Mouse (Mus musculus) forebrain, embryonic 16.5 days (tissue): ENCODE measurements around the gene Nfasc. TPM values are rescaled to one million over a fixed set of nuclear protein-coding genes. Genes with fewer than 3 reads are reported as not detected.

ENCODE experiments used
- ATAC-seq: fragments of 200-750 bp; cut with Nextera tagmentation; 2 replicates; pipeline ENCODE4 v1.8.0; 2017; ENCODE audit warnings: mild to moderate bottlenecking, moderate library complexity
- H3K27ac ChIP-seq: fragments of 300-500 bp; sonication (generic); 2 replicates; pipeline ENCODE4 v1.5.1; 2014; ENCODE audit warnings: low read length, control low read depth
- H3K27me3 ChIP-seq: fragments of 300-500 bp; sonication (generic); replicated peaks from 2 replicates; pipeline ENCODE4 v1.6.1; 2014; ENCODE audit warnings: low read length; ENCODE audit not compliant: control insufficient read depth, insufficient read depth
- H3K36me3 ChIP-seq: fragments of 300-500 bp; sonication (generic); 2 replicates; pipeline ENCODE4 v1.6.1; 2014; ENCODE audit not compliant: control insufficient read depth, insufficient read depth
- H3K4me1 ChIP-seq: fragments of 300-500 bp; sonication (generic); replicated peaks from 2 replicates; pipeline ENCODE4 v1.6.1; 2014; ENCODE audit warnings: low read length; ENCODE audit not compliant: control insufficient read depth, insufficient read depth
- H3K4me2 ChIP-seq: fragments of 300-500 bp; sonication (generic); 2 replicates; pipeline ENCODE4 v1.6.1; 2014; ENCODE audit warnings: mild to moderate bottlenecking, low read length, control low read depth
- H3K4me3 ChIP-seq: fragments of 300-500 bp; sonication (generic); replicated peaks from 2 replicates; pipeline ENCODE4 v1.5.1; 2014; ENCODE audit warnings: mild to moderate bottlenecking, low read length, control low read depth
- H3K9ac ChIP-seq: fragments of 300-500 bp; sonication (generic); replicated peaks from 2 replicates; pipeline ENCODE4 v1.6.1; 2014; ENCODE audit warnings: low read depth, low read length, control low read depth
- H3K9me3 ChIP-seq: fragments of 300-500 bp; sonication (generic); 2 replicates; pipeline ENCODE4 v1.6.1; 2016; ENCODE audit warnings: low read length; ENCODE audit not compliant: control insufficient read depth
- WGBS: fragments of 180-500 bp; shearing (Covaris S2); extraction: QIAGEN DNeasy Blood & Tissue Kit; methylation state at CpG from one replicate; pipeline ENCODE4 v1.1.7; 2014; 5-methylcytosine and 5-hydroxymethylcytosine counted together
- polyA plus RNA-seq: library from polyadenylated mRNA; unstranded; fragments of >200 nt; fragmentation: Nextera tagmentation; extraction: Ambion mirVana; gene quantifications from 2 replicates; pipeline ENCODE4 v1.2.1, GENCODE M21; 2015

Gene Nfasc
- polyA plus RNA-seq, 1 experiment from 2014 or later, result 61.8 TPM

DNA sequence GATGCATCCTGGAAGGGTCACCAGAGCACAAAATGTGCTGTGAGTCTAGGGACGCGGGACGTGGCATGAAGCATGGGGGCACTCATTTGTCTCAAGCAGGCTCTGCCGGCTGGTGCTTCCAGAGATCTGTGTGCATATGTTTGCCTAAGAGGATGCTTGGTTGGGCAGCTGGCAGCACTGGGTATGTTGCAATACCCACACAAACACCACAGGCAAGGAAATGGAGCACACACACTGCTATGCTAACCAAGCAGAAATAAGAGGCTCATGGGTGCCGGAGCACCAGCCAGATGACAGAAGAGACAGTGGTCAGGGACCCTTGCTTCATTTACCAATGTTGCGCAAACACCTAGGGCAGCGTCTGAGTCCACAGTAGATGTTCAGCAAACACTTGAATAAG, 25.8 kb upstream of the Nfasc start:
- Histone ChIP-seq H3K36me3 (no peaks in the 10 kb centered on the region), H3K4me3 (no peak overlapping the region), H3K4me1 (peaks cover 26% of the 10 kb centered on the region), H3K4me2 (no peak overlapping the region), H3K9ac (no peak overlapping the region), H3K9me3 (no peaks in the 10 kb centered on the region), H3K27me3 (no peaks in the 10 kb centered on the region), H3K27ac (no peak overlapping the region)
- WGBS, result 90% methylated on average over 7 of the region's 7 CpGs
- no peak for ATAC-seq

DNA sequence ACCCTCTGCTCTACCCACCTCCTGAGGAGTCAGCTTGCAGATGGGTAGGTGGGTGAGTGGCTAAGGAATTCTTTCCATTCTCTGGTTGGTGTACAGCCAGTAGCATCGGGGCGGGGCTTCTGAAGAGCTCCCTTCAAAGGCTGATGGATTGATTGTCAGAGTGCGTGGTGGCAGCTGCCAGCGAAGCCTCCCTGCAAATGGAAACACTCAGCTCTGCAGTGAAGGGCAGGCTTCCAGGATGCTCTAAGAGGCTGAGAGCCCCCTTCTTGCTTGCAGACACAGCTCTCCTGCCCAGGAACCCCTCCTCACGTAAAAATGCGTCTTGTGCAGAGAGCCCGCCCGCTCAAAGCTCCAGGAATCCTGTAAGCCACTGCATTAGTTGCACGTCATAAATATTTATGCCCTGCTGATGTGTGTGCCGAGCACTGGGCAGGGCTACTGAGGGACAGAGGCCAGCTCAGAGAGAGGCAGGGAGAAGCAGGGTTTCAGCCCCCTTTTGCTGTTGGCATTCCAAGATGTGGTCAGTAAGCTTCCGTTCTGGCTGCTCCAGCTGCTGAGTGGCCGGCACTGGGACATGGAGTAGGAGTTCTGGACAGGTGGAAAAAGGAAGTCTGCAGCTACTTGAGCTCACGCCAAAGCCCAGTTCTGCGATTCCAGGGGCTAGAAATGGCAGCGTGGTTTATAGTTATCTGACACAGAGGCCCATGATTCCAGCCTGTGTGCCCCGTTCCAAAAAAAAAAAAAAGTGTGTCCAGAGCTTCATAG, 24.5 kb upstream of the Nfasc start:
- no peaks in the 10 kb centered on the region for H3K9me3 ChIP-seq
- H3K9ac ChIP-seq, result peak overlapping the region; percentile 43
- peak overlapping the region; percentile 19 for H3K4me3 ChIP-seq
- WGBS, result 24% methylated on average over 16 of the region's 16 CpGs
- peaks cover 26% of the 10 kb centered on the region for H3K4me1 ChIP-seq
- no peaks in the 10 kb centered on the region for H3K36me3 ChIP-seq
- peak overlapping the region; percentile 48 for H3K4me2 ChIP-seq
- ATAC-seq, result peak; percentile 85
- peak overlapping the region; percentile 65 for H3K27ac ChIP-seq
- no peaks in the 10 kb centered on the region for H3K27me3 ChIP-seq

- Histone ChIP-seq H3K27ac (no peak overlapping the region), H3K9ac (no peak overlapping the region), H3K4me2 (no peak overlapping the region), H3K4me3 (no peak overlapping the region), H3K36me3 (no peaks in the 10 kb centered on the region), H3K4me1 (peaks cover 26% of the 10 kb centered on the region), H3K9me3 (no peaks in the 10 kb centered on the region), H3K27me3 (no peaks in the 10 kb centered on the region)
- no peak for ATAC-seq
- 86% methylated on average over 10 of the region's 10 CpGs for WGBS
Measured at GRCm38 (mm10) chr1:132765222-132765621, 23.6 kb upstream of the Nfasc start.

GRCm38 (mm10) chr1:132759390-132759789, 17.8 kb upstream of the Nfasc start:
- H3K4me1 ChIP-seq, result peaks cover 11% of the 10 kb centered on the region
- no peak overlapping the region for H3K4me3 ChIP-seq
- peak; percentile 26; the same call in 1 of the 2 replicates for ATAC-seq
- no peaks in the 10 kb centered on the region for H3K27me3 ChIP-seq
- H3K9me3 ChIP-seq, result no peaks in the 10 kb centered on the region
- peak overlapping the region; percentile 20; the same call in 1 of the 2 replicates for H3K27ac ChIP-seq
- no peak overlapping the region for H3K4me2 ChIP-seq
- WGBS, result 53% methylated on average over 6 of the region's 6 CpGs
- no peak overlapping the region; the same call in 1 of the 2 replicates for H3K9ac ChIP-seq
- no peaks in the 10 kb centered on the region for H3K36me3 ChIP-seq

GRCm38 (mm10) chr1:132758656-132759370, 17.2 kb upstream of the Nfasc start:
- H3K9me3 ChIP-seq, result no peaks in the 10 kb centered on the region
- no peaks in the 10 kb centered on the region for H3K27me3 ChIP-seq
- H3K9ac ChIP-seq, result peak overlapping the region; percentile 45
- no peaks in the 10 kb centered on the region for H3K36me3 ChIP-seq
- WGBS, result 5% methylated on average over 24 of the region's 24 CpGs
- H3K4me3 ChIP-seq, result peak overlapping the region; percentile 36
- H3K4me2 ChIP-seq, result peak overlapping the region; percentile 57
- peak overlapping the region; percentile 31; the same call in 1 of the 2 replicates for H3K27ac ChIP-seq
- peaks cover 11% of the 10 kb centered on the region for H3K4me1 ChIP-seq
- ATAC-seq, result peak; percentile 93

- ATAC-seq, result no peak
- Histone ChIP-seq H3K36me3 (no peaks in the 10 kb centered on the region), H3K4me1 (peaks cover 11% of the 10 kb centered on the region), H3K27me3 (no peaks in the 10 kb centered on the region), H3K9me3 (no peaks in the 10 kb centered on the region), H3K9ac (no peak overlapping the region), H3K27ac (no peak overlapping the region), H3K4me2 (no peak overlapping the region), H3K4me3 (no peak overlapping the region)
- WGBS, result 72% methylated on average over 4 of the region's 4 CpGs
Measured at GRCm38 (mm10) chr1:132755211-132755610, 13.6 kb upstream of the Nfasc start.

GRCm38 (mm10) chr1:132749217-132749884, 7.8 kb upstream of the Nfasc start:
- Histone ChIP-seq H3K27me3 (no peaks in the 10 kb centered on the region), H3K4me1 (no peaks in the 10 kb centered on the region), H3K4me2 (no peak overlapping the region), H3K9ac (no peak overlapping the region), H3K36me3 (no peaks in the 10 kb centered on the region), H3K4me3 (no peak overlapping the region), H3K9me3 (no peaks in the 10 kb centered on the region), H3K27ac (no peak overlapping the region)
- 75% methylated on average over 9 of the region's 9 CpGs for WGBS
- ATAC-seq, result no peak

DNA sequence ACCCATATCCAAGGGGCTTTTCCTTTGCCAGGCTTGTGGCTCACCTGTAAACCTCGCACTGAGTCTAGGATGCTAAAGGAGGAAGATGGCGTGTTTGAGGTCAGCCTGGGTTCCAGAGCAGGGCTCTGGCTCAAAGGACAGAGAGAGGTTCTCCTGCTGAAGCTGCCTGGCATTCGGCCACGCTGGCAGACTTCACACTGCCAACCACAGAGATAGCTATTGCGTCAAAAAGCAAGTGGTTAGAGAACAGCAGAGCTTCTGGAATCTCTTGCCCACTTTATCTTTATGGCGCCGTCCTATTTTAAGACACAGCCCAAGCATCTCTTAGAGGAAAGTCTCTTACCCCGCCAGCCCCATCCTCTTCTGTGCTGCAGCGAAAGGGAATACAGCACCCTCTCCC, 4.7 kb upstream of the Nfasc start:
- Histone ChIP-seq H3K36me3 (no peaks in the 10 kb centered on the region), H3K9me3 (no peaks in the 10 kb centered on the region), H3K4me3 (no peak overlapping the region), H3K4me2 (no peak overlapping the region), H3K27me3 (no peaks in the 10 kb centered on the region), H3K9ac (no peak overlapping the region), H3K4me1 (peaks cover 5% of the 10 kb centered on the region), H3K27ac (no peak overlapping the region)
- ATAC-seq, result no peak
- WGBS, result 83% methylated on average over 9 of the region's 9 CpGs

DNA sequence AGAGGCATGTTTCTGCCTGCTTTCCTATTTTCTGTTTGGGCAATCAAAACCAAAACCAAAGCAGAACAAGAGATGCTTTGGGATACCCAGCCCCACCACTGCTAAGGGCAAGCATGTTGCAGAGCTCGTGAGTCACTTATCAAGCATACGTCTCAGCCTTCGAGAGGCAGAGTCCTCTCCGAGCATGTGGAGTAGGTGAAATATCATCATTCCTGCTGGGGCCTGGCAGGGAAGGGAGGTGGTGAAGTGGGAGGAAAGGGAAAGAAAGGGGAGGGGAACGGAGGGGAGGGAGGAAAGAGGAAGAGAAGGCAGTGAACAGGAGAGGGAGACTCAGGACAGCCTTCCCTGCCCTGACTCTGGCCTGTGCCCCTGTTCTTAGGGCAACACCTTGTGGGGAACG, 4.0 kb upstream of the Nfasc start:
- Histone ChIP-seq H3K36me3 (no peaks in the 10 kb centered on the region), H3K27ac (no peak overlapping the region), H3K9ac (no peak overlapping the region), H3K4me1 (peaks cover 8% of the 10 kb centered on the region), H3K27me3 (no peaks in the 10 kb centered on the region), H3K4me3 (no peak overlapping the region), H3K9me3 (no peaks in the 10 kb centered on the region), H3K4me2 (no peak overlapping the region)
- WGBS, result 74% methylated on average over 6 of the region's 6 CpGs
- ATAC-seq, result no peak
